Mouse (Mus musculus) gastrocnemius, postnatal 36 days (tissue): ENCODE measurements at regions not wholly inside any gene's neighbourhood (a gene's known extent, or its start where the extent isn't known, plus 50 kb on each side); places are given as distances from the start of the nearest gene placed in this dataset.

Experiments used
- DNase-seq, 2 experiments: peaks; one replicate each; pipeline ENCODE4 v3.0.0; 2022
- intact Hi-C: fragments of 180-260 bp; cut with DNase I; formaldehyde crosslinking; loops from one replicate; pipeline ENCODE4 v1.15.1; 2025

DNA sequence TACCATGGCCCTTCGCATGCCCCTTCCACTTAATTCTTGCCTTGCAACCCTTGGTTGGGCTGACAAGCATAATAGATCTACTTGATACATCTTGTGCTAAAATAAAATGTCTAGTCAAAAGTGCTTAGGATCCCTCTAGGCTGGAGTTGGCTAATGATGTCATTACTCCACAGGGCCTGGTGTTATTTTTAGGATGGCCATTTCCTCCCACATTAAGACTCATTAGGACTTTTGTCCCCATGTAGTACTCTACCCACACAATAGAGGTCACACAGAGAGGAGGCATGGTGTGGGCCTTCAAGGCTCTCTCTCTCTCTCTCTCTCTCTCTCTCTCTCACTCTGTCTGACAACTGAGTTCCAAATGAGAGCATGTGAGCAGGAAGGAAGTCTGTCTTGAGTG is 60.4 kb upstream of the Cadm1 start:
- intact Hi-C loops, result no loop called here
- no peak for DNase-seq

DNA sequence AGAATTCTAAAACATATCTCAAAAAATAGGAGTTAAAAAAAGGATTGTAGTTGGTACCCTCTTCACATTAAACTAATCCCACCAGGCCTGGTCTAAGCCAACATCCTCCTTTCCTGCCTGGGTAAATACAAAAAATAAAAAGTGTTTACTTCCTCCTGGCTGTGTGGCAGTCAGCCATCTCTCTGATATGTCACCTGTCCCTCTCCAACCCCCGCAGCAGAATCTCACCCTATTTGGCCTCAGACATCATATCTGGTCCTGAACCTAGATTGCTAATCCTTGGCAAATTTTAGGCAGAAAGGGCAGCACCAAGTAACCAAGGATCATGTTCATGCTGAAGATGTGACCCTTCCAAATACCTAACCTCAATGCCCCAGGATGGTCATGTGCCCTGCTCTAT is 59.2 kb upstream of the Cadm1 start:
- intact Hi-C loops, result no loop called here
- no peak for DNase-seq

DNA sequence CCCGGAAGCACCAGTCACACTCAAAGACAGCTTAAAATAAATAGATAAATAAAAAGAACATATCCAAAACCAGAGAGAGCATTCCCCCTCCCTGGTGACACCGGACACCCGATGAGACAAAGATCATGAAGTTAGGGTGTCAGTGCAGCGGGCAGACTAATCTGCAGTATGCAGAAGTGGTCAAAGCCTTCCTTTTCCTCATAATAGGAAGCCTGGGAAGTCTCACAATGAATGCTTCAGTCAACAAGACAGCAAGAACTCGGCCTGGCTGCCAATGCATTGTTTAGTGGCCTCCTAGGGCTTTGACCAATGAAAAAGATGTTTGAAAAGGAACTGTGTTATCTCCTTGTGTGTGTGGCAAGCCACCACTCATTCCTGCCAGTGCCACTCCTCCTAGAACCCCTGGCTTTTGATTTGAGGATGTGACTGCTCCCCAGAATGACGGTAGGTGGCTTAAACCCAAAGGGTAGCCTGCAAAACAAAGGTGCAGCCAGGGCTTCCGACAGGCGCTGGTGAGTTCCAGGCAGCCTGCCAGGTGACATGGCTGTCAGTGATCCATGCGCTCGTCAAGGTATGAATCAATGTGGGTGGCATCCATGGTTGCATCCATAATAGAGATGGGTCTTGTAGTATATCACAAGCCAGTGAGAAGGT is 58.1 kb upstream of the Cadm1 start:
- no peak for DNase-seq
- intact Hi-C loops, result no loop called here

DNA sequence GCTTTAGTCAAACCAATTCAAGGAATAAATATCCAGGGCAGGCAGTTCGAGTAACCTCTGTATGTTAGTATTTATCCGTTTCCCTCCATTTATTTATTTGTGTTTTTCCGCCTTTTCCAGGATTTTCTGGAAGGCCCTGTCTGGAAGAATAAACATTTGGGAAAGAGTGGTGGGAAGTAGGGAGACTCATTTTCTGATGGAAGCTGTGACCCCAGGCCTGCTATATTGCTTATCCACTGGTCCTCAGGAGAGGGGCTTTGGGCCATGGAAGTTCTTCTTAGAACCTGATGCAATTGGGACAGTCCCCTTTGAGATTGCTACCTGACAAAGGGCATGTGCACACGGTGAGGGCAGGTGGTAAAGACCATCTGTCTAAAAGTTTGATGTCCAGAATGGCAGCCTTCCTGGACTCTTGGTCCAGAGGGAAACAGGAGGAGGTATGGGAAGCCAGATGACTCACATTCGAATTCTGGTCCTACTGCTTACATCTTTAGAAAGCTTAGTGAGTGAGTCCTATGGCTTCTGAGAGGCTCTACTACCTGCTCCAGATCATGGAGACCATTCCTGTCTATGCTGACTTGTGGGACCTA is 56.1 kb upstream of the Cadm1 start:
- intact Hi-C loops, result no loop called here
- no peak for DNase-seq

DNA sequence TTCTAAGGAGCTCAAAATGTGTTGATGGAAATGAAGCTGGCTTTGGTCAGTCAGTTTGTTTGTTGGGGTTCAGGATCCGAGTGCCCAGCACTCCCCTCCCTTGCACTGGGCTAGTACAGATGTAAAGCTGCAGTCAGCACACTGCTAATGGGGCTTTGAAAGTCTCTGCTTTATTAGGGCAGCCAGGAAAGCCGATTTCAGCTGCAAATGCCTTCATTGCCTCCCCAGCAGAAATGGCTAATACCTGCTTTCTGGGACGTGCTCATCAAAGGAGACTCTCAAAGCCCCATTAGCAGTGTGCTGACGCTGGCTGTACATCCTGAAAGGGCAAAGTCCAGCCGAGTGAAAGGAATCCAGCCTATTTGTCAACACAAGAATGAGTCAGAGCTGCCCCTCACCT is 55.2 kb upstream of the Cadm1 start:
- DNase-seq, result no peak
- intact Hi-C loops, result no loop called here

DNA sequence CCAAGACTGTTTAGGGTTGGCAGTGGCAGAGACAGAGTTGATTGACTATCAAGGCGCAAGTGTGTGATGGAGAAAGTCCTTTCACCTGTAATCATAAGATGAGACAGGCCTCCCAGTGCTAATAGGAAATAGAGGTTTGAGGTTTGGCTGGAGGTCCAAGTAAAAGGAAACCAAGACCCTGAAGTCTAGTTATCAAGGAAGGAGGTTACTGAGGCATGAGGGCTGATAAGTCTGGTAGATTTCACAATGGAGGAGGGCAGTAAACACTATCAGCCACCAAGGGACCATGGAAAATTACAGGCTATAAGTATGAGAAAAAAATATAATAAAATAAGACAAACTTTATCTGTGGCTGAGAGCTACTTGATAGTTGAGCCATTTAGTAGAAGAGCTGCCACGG is 52.1 kb upstream of the Cadm1 start:
- intact Hi-C loops, result no loop called here
- DNase-seq, result no peak
